Mouse (Mus musculus): ENCODE data around the gene Frmd4a. TPM values are rescaled to one million over a fixed set of nuclear protein-coding genes. Genes with fewer than 3 reads are reported as not detected.

Gene Frmd4a
- polyA plus RNA-seq, 1 experiment = 13.5 TPM

DNA sequence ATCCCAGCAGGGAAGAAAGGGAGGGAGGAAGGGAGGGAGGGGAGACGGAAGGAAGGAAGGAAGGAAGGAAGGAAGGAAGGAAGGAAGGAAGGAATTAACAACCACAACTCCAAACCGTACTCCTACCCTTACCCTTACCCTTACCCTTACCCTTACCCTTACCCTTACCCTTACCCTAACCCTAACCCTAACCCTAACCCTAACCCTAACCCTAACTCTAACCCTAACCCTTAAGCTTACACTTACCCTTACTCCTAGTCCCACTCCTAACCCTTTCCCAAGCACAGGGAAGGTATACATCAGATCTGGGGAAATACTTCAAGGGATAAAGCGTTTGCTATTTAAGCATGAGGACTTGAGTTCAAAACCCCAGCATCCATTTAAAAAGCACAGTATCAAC, 498.4 kb downstream of the Frmd4a start:
- no peaks in the 10 kb centered on the region for H3K27me3 ChIP-seq (ENCODE audit: control insufficient read depth, insufficient read depth, low read length)
- DNase-seq (ENCODE audit: low read depth in 1 of 2, low spot score in 2 of 2) = no peak
- no peak for TF ChIP-seq POLR2A (IDR thresholded peaks at IDR 0.05; ENCODE audit: low read depth, low read length)
- TF ChIP-seq CTCF (IDR thresholded peaks at IDR 0.05; ENCODE audit: extremely low read depth, insufficient read depth, insufficient read length, insufficient replicate concordance) = no peak
- H3K27ac ChIP-seq (ENCODE audit: insufficient read depth, low read length) = no peak overlapping the region
- 72% methylated on average over 3 of the region's 3 CpGs for WGBS
- no peaks in the 10 kb centered on the region for H3K4me1 ChIP-seq (ENCODE audit: control insufficient read depth, insufficient read depth, insufficient read length)
- H3K4me3 ChIP-seq (ENCODE audit: extremely low read depth, insufficient read depth, insufficient read length) = no peak overlapping the region
- H3K36me3 ChIP-seq (ENCODE audit: control insufficient read depth, insufficient read depth, low read length) = no peaks in the 10 kb centered on the region

DNA sequence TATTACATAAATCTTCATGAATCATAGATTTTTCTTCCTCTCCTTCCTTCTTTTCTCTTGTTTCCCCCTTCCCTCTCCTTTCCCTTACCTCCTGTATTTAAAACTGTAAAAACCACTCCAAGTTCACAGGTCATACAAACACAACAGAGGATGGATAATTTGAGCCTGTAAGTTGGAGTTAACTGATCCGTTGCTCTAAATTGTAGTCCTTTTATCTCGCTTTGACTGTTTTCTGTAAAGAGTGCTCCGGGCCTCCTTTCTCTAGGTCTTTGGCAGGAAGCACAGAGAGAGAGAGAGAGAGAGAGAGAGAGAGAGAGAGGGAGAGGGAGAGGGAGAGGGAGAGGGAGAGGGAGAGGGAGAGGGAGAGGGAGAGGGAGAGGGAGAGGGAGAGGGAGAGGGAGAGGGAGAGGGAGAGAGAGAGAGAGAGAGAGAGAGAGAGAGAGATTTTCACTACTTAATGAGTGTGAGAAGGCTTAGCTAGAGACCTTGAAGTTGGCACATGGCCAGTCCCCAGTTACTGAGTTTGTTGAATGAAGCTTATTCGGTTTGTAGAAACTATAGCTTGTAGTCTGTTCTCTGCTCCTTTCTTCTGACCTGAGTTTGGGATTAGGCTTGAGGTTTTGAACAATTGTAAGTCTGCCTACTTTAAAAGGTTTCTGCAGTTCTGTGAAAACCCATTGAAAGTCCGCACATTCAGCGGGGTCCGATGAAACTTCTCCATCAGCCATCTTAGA, 499.5 kb downstream of the Frmd4a start:
- no peak for DNase-seq (ENCODE audit: low read depth in 1 of 2, low spot score in 2 of 2)
- Histone ChIP-seq H3K27ac (ENCODE audit: insufficient read depth, low read length) (no peak overlapping the region), H3K4me1 (ENCODE audit: control insufficient read depth, insufficient read depth, insufficient read length) (no peaks in the 10 kb centered on the region), H3K4me3 (ENCODE audit: extremely low read depth, insufficient read depth, insufficient read length) (no peak overlapping the region), H3K36me3 (ENCODE audit: control insufficient read depth, insufficient read depth, low read length) (no peaks in the 10 kb centered on the region), H3K27me3 (ENCODE audit: control insufficient read depth, insufficient read depth, low read length) (no peaks in the 10 kb centered on the region)
- WGBS = 70% methylated on average over 7 of the region's 7 CpGs
- TF ChIP-seq CTCF (IDR thresholded peaks at IDR 0.05; ENCODE audit: extremely low read depth, insufficient read depth, insufficient read length, insufficient replicate concordance) (no peak), POLR2A (IDR thresholded peaks at IDR 0.05; ENCODE audit: low read depth, low read length) (no peak)

DNA sequence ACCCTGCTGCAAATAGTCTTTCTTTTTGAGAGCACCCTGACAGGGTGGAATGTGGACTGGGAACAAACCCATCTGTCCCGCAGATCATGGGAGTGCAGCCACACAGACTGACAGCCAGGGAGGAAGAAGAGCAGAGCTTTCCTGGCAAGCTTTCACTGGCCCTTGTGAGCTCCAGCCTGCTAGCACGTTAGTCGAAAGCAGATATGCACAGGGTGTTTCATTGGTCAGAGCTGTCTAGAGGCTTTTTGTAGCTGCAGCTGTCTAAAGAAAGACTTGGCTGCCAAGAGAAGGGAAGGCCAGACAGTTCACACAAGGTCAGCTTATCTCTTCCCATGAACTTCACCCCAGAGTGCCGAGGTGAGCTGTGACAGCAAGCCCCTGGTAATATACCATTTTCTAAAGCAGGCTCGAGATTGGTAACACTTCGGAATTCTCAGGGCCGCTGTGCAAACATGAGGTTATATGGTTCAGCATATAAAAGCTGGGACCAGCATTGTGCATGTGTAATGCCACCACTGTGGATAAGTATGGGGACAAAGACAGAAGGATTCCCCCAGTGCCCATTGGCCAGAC, 500.1 kb downstream of the Frmd4a start:
- DNase-seq (ENCODE audit: low read depth in 1 of 2, low spot score in 2 of 2) = no peak
- H3K27me3 ChIP-seq (ENCODE audit: control insufficient read depth, insufficient read depth, low read length) = no peaks in the 10 kb centered on the region
- no peaks in the 10 kb centered on the region for H3K36me3 ChIP-seq (ENCODE audit: control insufficient read depth, insufficient read depth, low read length)
- TF ChIP-seq CTCF (IDR thresholded peaks at IDR 0.05; ENCODE audit: extremely low read depth, insufficient read depth, insufficient read length, insufficient replicate concordance) (no peak), POLR2A (IDR thresholded peaks at IDR 0.05; ENCODE audit: low read depth, low read length) (no peak)
- WGBS = 71% methylated on average over 7 of the region's 7 CpGs
- no peaks in the 10 kb centered on the region for H3K4me1 ChIP-seq (ENCODE audit: control insufficient read depth, insufficient read depth, insufficient read length)
- no peak overlapping the region for H3K27ac ChIP-seq (ENCODE audit: insufficient read depth, low read length)
- no peak overlapping the region for H3K4me3 ChIP-seq (ENCODE audit: extremely low read depth, insufficient read depth, insufficient read length)

DNA sequence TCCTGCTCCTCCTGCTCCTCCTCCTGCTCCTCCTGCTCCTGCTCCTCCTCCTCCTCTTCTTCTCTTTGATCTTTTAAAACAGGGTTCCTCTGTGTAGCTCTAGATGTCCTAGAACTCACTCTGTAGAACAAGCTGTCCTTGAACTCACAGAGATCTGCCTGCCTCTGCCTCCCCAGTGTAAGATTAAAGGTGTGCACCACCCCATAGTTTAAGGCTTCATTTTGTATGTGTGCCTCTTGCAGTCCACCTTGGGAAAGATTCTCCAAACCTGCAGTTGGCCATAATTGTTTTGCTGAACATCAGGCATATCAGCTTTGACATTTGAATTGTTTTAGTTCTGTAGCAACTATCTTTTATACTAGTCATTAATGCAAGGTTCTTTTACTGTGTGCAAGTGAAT, 501.0 kb downstream of the Frmd4a start:
- TF ChIP-seq CTCF (IDR thresholded peaks at IDR 0.05; ENCODE audit: extremely low read depth, insufficient read depth, insufficient read length, insufficient replicate concordance) = no peak
- TF ChIP-seq POLR2A (IDR thresholded peaks at IDR 0.05; ENCODE audit: low read depth, low read length) = no peak
- Histone ChIP-seq H3K27ac (ENCODE audit: insufficient read depth, low read length) (no peak overlapping the region), H3K4me3 (ENCODE audit: extremely low read depth, insufficient read depth, insufficient read length) (no peak overlapping the region), H3K27me3 (ENCODE audit: control insufficient read depth, insufficient read depth, low read length) (no peaks in the 10 kb centered on the region), H3K36me3 (ENCODE audit: control insufficient read depth, insufficient read depth, low read length) (no peaks in the 10 kb centered on the region), H3K4me1 (ENCODE audit: control insufficient read depth, insufficient read depth, insufficient read length) (no peaks in the 10 kb centered on the region)
- no peak for DNase-seq (ENCODE audit: low read depth in 1 of 2, low spot score in 2 of 2)

DNA sequence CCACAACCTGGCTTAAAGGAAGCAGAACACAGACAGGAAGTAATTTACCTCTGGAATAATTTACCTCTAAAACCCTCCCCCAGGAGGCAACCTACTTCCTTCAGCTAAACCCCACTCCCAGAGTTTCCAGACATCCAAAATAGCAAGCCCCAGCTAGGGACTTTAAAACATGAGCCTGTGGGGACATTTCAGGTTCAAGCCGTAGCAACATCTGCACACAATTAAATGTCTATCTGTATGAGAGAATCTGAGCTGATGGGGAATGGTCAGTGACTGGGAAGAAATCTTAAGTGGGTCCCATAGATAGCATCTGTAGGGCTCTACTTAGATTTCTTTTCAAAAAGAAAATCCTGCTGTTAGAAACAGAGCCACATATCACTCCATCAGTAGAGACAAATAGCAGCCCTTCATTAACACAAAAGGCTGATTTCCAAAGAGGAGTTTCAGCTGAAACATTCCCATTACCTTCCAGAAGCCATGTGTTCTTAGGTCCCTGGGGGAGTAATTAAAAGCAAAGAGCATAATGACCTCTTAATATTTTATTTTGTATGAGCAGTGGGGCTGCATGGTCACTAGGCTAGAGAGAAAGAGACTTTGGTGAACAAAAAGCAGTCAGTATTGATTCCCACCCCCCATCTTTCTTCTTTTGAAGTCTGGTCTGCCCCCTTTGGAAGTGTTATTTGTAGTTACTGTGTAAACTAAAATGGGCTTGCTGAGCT, 505.4 kb downstream of the Frmd4a start:
- no peak for DNase-seq (ENCODE audit: low read depth in 1 of 2, low spot score in 2 of 2)
- 92% methylated on average over 1 of the region's 1 CpGs for WGBS
- Histone ChIP-seq H3K4me3 (ENCODE audit: extremely low read depth, insufficient read depth, insufficient read length) (no peak overlapping the region), H3K27ac (ENCODE audit: insufficient read depth, low read length) (no peak overlapping the region), H3K27me3 (ENCODE audit: control insufficient read depth, insufficient read depth, low read length) (no peaks in the 10 kb centered on the region), H3K36me3 (ENCODE audit: control insufficient read depth, insufficient read depth, low read length) (no peaks in the 10 kb centered on the region), H3K4me1 (ENCODE audit: control insufficient read depth, insufficient read depth, insufficient read length) (no peaks in the 10 kb centered on the region)
- TF ChIP-seq CTCF (IDR thresholded peaks at IDR 0.05; ENCODE audit: extremely low read depth, insufficient read depth, insufficient read length, insufficient replicate concordance) = no peak
- no peak for TF ChIP-seq POLR2A (IDR thresholded peaks at IDR 0.05; ENCODE audit: low read depth, low read length)

DNA sequence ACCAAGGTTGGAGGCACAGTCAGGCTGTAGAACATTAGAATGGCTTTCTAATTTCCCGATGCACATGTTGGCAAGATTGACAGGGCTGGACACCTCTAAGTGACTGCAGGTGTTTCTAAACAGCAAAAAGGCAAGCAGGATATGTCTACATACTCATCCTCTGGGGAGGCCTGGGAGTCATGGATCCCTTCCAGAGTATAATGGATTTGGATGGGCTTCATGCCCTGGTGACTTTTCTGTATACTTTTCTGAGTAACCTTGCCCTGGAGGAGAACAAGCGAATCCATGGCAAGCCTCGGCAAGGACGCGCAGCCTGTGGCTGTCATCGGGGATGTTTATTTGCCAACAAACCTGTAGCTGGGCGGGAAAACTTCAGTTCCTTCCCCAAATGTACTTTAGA, 509.6 kb downstream of the Frmd4a start:
- no peaks in the 10 kb centered on the region for H3K27me3 ChIP-seq (ENCODE audit: control insufficient read depth, insufficient read depth, low read length)
- no peak for DNase-seq (ENCODE audit: low read depth in 1 of 2, low spot score in 2 of 2)
- 95% methylated on average over 7 of the region's 7 CpGs for WGBS

More for the DNA sequence above, 509.6 kb downstream of the Frmd4a start:
- Histone ChIP-seq H3K36me3 (ENCODE audit: control insufficient read depth, insufficient read depth, low read length) (no peaks in the 10 kb centered on the region), H3K27ac (ENCODE audit: insufficient read depth, low read length) (no peak overlapping the region), H3K4me3 (ENCODE audit: extremely low read depth, insufficient read depth, insufficient read length) (no peak overlapping the region), H3K4me1 (ENCODE audit: control insufficient read depth, insufficient read depth, insufficient read length) (no peaks in the 10 kb centered on the region)
- TF ChIP-seq POLR2A (IDR thresholded peaks at IDR 0.05; ENCODE audit: low read depth, low read length) (no peak), CTCF (IDR thresholded peaks at IDR 0.05; ENCODE audit: extremely low read depth, insufficient read depth, insufficient read length, insufficient replicate concordance) (no peak)

Measured in spleen, adult 2 months (tissue).